Mouse (Mus musculus): ENCODE measurements around the gene Rabgap1l.

GRCm38 (mm10) chr1:160275248-160275647 is 517.8 kb downstream of the Rabgap1l start:
- TF ChIP-seq POLR2A (IDR thresholded peaks at IDR 0.05; ENCODE audit: control insufficient read depth, extremely low read depth, insufficient read depth, low read length, poor library complexity) (no peak), CTCF (IDR thresholded peaks at IDR 0.05; ENCODE audit: borderline replicate concordance, control insufficient read depth, extremely low read depth, insufficient read depth, low read length, poor library complexity) (no peak)

Measured in thymus, adult 2 months (tissue).